Mouse (Mus musculus) hindbrain, embryonic 14.5 days (tissue): ENCODE data around the gene Rgs3. TPM values are rescaled to one million over a fixed set of nuclear protein-coding genes. Genes with fewer than 3 reads are reported as not detected.

Source experiments
- ATAC-seq: fragments of 200-750 bp; cut with Nextera tagmentation; 2 replicates; pipeline ENCODE4 v1.8.0; 2017; ENCODE audit warnings: moderate number of reproducible peaks, mild to moderate bottlenecking, moderate TSS enrichment, moderate library complexity; ENCODE audit not compliant: low FRiP score
- DNase-seq: peaks from one replicate; pipeline ENCODE4 v3.0.0-alpha.2; 2015; ENCODE audit warnings: low spot score
- H3K27ac ChIP-seq: fragments of 300-500 bp; sonication (generic); 2 replicates; pipeline ENCODE4 v1.5.1; 2014; ENCODE audit warnings: mild to moderate bottlenecking, moderate library complexity
- H3K27me3 ChIP-seq: fragments of 300-500 bp; sonication (generic); 2 replicates; pipeline ENCODE4 v1.6.1; 2014; ENCODE audit warnings: mild to moderate bottlenecking, low read length, mixed read lengths; ENCODE audit not compliant: control insufficient read depth, insufficient read depth
- H3K36me3 ChIP-seq: fragments of 300-500 bp; sonication (generic); replicated peaks from 2 replicates; pipeline ENCODE4 v1.6.1; 2014; ENCODE audit not compliant: control insufficient read depth, insufficient read depth
- H3K4me1 ChIP-seq: fragments of 300-500 bp; sonication (generic); replicated peaks from 2 replicates; pipeline ENCODE4 v1.6.1; 2014; ENCODE audit warnings: antibody characterized with exemption, low read length, mixed read lengths; ENCODE audit not compliant: control insufficient read depth, insufficient read depth
- H3K4me2 ChIP-seq: fragments of 300-500 bp; sonication (generic); replicated peaks from 2 replicates; pipeline ENCODE4 v1.6.1; 2014; ENCODE audit warnings: mild to moderate bottlenecking, moderate library complexity
- H3K4me3 ChIP-seq: fragments of 300-500 bp; sonication (generic); replicated peaks from 2 replicates; pipeline ENCODE4 v1.5.1; 2014; ENCODE audit warnings: mild to moderate bottlenecking, low read length
- H3K9ac ChIP-seq: fragments of 300-500 bp; sonication (generic); 2 replicates; pipeline ENCODE4 v1.6.1; 2014
- H3K9me3 ChIP-seq: fragments of 300-500 bp; sonication (generic); 2 replicates; pipeline ENCODE4 v1.6.1; 2016; ENCODE audit warnings: low read length; ENCODE audit not compliant: control insufficient read depth
- WGBS: fragments of 180-500 bp; shearing (Covaris S2); extraction: QIAGEN DNeasy Blood & Tissue Kit; methylation state at CpG from one replicate; pipeline ENCODE4 v1.1.7; 2014; 5-methylcytosine and 5-hydroxymethylcytosine counted together
- polyA plus RNA-seq: library from polyadenylated mRNA; unstranded; fragments of >200 nt; fragmentation: Nextera tagmentation; extraction: Ambion mirVana; gene quantifications from 2 replicates; pipeline ENCODE4 v1.2.1, GENCODE M21; 2014

The Rgs3 gene
- 35.2 and 42.9 TPM in 2 replicates for polyA plus RNA-seq

DNA sequence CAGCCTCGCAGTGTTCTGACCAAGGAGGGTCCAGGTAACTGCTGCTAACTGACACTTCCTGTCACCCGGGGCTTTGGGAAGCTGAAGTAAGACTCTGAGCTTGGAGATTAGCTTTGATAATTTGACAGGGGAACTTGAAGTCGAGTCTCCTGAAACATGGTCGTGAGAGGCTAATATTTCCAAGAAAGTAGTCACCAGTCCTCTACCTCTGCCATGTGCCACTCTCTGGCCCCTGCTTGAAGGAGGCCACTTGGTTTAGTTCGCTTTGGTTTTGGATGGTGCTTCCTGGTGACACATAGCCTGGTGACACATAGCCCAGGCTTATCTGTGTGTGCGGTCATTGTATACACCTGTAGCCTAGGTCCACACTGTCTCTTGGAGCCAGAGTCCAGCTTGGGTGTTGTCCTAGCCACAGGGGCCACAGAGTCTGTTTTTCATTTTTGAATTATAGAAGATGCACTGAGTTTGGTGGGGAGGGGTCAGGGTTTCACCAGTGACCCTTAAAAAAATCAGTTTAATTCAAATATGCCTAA is at the start of gene Rgs3:
Gene Rgs3, plus strand, starts transcription at position 51 of the 533 bp plus-strand sequence.
- H3K9ac ChIP-seq, result no peak within 1 kb of the TSS
- WGBS, result 73% methylated on average over 6 of the region's 6 CpGs

DNA sequence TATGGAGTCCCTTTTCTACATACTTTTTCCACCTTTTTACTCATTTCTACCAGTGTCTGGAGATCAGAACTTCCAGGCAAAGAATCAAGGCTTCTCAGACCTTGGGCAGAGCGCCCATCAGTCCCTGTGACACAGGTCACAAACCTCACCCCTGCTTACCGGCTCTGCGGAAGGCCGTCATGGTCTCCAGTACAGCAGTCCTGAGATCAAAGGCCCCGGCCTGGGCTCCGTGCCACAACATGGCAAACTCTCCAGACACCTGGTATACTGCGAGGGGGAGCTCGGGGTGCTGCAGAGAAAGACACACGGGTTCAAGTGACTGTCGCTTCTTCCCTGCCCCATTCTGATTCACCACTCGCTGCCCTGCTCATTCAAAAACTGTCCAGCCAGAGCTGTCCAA is 49.7 kb upstream of the Rgs3 start:
- H3K9ac ChIP-seq, result no peak overlapping the region
- DNase-seq (no peak), ATAC-seq (no peak)
- no peaks in the 10 kb centered on the region for H3K4me1 ChIP-seq
- H3K36me3 ChIP-seq, result peaks cover 66% of the 10 kb centered on the region
- no peak overlapping the region for H3K4me3 ChIP-seq
- H3K27me3 ChIP-seq, result no peaks in the 10 kb centered on the region
- H3K9me3 ChIP-seq, result no peaks in the 10 kb centered on the region
- no peak overlapping the region for H3K27ac ChIP-seq
- 97% methylated on average over 11 of the region's 11 CpGs for WGBS
- H3K4me2 ChIP-seq, result no peak overlapping the region

More for the DNA sequence above, at the start of gene Rgs3:
- H3K36me3 ChIP-seq, result no peaks in the 10 kb centered on the region
- no peak within 1 kb of the TSS for H3K4me2 ChIP-seq
- DNase-seq (no peak), ATAC-seq (no peak)
- H3K27me3 ChIP-seq, result no peaks in the 10 kb centered on the region
- H3K27ac ChIP-seq, result no peak within 1 kb of the TSS
- no peaks in the 10 kb centered on the region for H3K4me1 ChIP-seq
- no peaks in the 10 kb centered on the region for H3K9me3 ChIP-seq
- no peak within 1 kb of the TSS for H3K4me3 ChIP-seq

DNA sequence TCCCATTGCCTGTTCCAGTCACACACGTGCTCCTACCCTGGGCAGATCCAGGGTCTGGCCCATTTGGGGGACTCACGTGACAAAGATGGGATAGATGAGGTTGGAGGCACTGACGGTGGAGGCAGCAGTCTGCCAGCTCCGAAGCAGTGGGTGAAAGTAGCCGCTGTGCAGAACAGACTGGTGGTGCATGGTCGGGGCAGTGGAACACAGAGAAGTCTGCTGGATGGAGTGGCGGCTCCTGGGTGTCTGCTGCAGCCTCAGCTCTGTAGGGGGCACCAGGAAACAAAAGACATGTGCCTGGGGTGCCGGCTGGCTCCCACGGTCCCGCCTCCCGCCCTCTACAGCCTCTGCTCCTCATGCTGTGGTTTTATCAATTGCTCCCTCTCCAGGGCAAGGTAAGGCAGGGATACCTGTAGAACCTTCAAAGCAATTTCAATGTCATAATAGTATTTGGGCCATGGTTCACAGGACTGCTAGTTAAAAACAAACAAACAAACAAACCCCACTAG is 45.6 kb upstream of the Rgs3 start:
- Histone ChIP-seq H3K9me3 (no peaks in the 10 kb centered on the region), H3K9ac (no peak overlapping the region), H3K4me2 (no peak overlapping the region), H3K27me3 (no peaks in the 10 kb centered on the region), H3K36me3 (peaks cover 50% of the 10 kb centered on the region), H3K4me3 (no peak overlapping the region), H3K4me1 (peaks cover 9% of the 10 kb centered on the region), H3K27ac (no peak overlapping the region)
- 40% methylated on average over 11 of the region's 11 CpGs for WGBS
- DNase-seq, result no peak
- ATAC-seq, result no peak

DNA sequence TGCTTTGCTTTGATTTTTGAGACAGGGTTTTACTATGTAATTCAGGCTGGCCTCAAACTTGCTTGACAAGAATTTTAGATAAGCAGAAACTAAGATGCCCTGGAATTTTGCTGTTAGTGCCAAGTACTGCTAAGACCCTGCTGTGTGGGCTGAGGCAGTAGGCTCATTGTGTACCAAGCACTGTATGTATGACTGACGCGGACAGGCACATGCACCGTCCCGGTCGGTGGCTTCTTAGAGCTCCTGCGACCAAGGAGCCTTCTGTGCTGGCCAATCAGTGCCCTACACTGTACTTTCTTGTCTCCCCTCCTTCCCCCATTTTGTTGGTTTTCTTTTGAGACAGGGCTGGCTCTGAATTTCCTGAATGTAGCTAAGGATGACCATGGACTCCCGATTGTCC is 44.7 kb upstream of the Rgs3 start:
- 84% methylated on average over 7 of the region's 7 CpGs for WGBS
- no peak overlapping the region for H3K27ac ChIP-seq
- peaks cover 40% of the 10 kb centered on the region for H3K36me3 ChIP-seq
- H3K4me1 ChIP-seq, result peaks cover 12% of the 10 kb centered on the region
- no peaks in the 10 kb centered on the region for H3K27me3 ChIP-seq
- ATAC-seq, result no peak
- H3K9ac ChIP-seq, result no peak overlapping the region
- DNase-seq, result no peak
- H3K9me3 ChIP-seq, result no peaks in the 10 kb centered on the region
- no peak overlapping the region for H3K4me3 ChIP-seq
- H3K4me2 ChIP-seq, result no peak overlapping the region

DNA sequence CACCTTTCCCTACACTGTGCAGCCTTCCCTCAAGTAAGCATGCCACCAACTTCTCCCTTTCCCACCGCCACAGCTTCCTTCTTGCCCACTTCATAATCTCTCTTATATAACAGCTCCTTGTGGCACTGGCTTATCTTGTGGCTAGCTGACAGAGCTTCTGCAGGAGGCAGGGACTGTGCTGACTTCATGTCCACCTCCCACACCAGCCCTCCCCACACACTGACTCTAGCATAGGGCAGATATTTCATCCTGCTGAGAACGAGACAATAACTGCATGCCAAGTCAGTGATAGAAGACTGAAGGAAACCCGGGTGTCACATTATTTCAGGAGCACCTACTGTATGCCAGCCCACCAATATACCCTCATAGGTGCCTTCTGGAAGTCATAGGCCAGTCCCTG is 44.2 kb upstream of the Rgs3 start:
- DNase-seq (no peak), ATAC-seq (no peak)
- 86% methylated on average over 3 of the region's 3 CpGs for WGBS
- Histone ChIP-seq H3K27ac (no peak overlapping the region), H3K27me3 (no peaks in the 10 kb centered on the region), H3K4me2 (no peak overlapping the region), H3K9ac (no peak overlapping the region), H3K9me3 (no peaks in the 10 kb centered on the region), H3K4me3 (no peak overlapping the region), H3K36me3 (peaks cover 35% of the 10 kb centered on the region), H3K4me1 (peaks cover 15% of the 10 kb centered on the region)

DNA sequence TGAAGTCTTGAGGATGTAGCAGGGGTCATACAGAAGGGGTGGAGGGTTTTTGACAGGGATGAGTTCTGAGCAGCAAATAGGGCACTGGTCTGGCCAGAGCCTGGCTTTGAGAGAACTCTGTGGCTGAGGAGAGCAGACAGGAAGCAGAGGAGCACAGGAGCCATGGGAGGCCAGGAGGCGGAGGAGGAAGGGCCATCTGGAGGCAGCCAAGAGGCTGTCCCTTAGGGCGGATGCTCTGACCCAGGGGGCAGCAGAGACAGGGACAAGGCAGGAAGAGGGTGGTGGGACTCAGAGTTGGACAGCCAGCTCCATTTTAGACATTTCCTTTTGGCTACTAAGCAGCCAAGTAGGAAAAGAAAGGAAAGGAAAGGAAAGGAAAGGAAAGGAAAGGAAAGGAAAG is 43.6 kb upstream of the Rgs3 start:
- Histone ChIP-seq H3K9me3 (no peaks in the 10 kb centered on the region), H3K4me1 (peaks cover 18% of the 10 kb centered on the region), H3K4me3 (no peak overlapping the region), H3K4me2 (no peak overlapping the region), H3K27ac (no peak overlapping the region), H3K9ac (no peak overlapping the region), H3K36me3 (peaks cover 29% of the 10 kb centered on the region), H3K27me3 (no peaks in the 10 kb centered on the region)
- ATAC-seq (no peak), DNase-seq (no peak)
- WGBS, result 42% methylated on average over 2 of the region's 2 CpGs

DNA sequence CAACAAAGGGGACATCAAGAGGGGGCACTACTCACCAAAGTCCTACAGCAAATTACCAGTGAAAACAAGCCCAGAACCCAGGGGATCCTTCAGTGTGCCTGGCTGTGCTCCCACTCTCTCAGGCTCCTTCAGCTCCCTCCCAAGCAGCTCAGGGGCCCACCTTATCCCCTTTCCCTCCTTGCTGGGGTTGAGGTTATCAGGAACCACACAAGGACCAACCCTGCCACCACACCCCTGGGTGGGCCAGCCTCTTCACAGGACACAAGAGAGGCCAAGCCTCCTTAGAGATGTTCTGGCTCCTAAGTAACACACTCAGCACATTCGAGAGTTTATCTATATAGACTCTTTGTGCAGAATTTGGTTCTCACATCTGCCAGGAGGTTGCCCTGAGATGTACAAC is 43.1 kb upstream of the Rgs3 start:
- 90% methylated on average over 1 of the region's 1 CpGs for WGBS
- DNase-seq (no peak), ATAC-seq (no peak)
- Histone ChIP-seq H3K9ac (no peak overlapping the region), H3K4me1 (peaks cover 18% of the 10 kb centered on the region), H3K36me3 (peaks cover 24% of the 10 kb centered on the region), H3K4me2 (no peak overlapping the region), H3K4me3 (no peak overlapping the region), H3K9me3 (no peaks in the 10 kb centered on the region), H3K27me3 (no peaks in the 10 kb centered on the region), H3K27ac (no peak overlapping the region)

DNA sequence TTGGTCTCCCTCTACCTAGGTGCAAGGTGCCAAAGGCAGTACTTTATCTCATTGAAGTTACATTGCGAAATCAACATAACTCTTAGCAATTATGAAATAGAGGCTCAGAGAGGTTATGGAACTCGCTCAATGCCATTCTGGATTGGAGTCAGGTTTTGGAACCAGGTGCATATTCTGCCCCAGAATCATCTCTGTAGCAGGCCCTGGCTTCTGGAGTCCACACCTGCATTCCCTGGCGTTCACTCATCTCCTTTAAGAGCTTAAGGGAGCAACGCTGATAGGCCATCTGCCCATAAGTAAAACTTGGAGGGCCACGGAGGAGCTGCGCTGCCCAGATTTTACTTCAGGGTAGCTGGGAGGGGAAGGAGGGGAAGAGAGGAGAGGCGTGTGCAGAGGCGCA is 42.6 kb upstream of the Rgs3 start:
- H3K9ac ChIP-seq, result no peak overlapping the region
- peaks cover 18% of the 10 kb centered on the region for H3K4me1 ChIP-seq
- H3K4me2 ChIP-seq, result no peak overlapping the region
- H3K36me3 ChIP-seq, result peaks cover 20% of the 10 kb centered on the region
- H3K9me3 ChIP-seq, result no peaks in the 10 kb centered on the region
- no peak overlapping the region for H3K27ac ChIP-seq
- ATAC-seq (no peak), DNase-seq (no peak)
- 92% methylated on average over 8 of the region's 8 CpGs for WGBS
- H3K4me3 ChIP-seq, result no peak overlapping the region
- no peaks in the 10 kb centered on the region for H3K27me3 ChIP-seq

DNA sequence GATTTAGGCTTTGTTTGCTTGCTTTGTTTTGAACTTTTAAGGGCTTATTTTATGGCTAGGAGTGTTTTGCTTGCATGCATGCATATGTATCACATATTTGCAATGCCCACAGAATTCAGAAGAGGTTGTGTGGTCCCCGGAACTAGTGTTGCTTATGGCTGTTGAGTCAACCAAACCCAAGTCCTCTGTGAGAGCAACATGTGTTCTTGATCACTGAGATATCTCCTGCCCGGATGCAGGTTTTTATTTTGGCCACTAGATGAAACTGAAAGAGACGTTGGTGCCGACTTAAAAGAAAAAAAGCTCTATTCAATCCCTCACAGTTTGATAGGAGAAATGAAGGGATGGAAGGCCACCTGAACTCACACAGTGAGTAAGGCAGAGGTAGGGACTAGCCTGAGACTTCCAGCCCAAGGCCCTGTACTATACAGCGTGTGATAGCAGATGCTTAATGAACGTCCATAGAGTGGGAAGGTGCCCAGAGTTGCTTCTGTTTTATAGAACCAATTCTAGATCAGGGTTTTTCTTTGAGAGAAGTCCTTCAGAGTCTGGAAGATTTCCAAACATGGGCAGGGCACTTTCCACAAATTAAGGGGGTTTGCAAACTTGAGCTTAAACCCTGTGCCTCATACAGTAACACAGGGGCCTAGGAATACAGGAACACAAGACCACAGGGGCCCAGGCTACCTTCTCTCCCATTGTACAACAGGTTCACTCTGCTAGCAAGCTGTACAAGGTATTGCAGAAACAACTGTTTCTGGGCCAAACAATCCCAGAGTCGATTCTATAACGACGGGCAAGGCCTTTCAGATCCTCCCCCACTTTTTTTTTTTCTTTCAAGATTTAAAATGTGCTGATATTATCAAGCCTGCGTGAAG is 41.9 kb upstream of the Rgs3 start:
- no peak for ATAC-seq
- Histone ChIP-seq H3K36me3 (peaks cover 16% of the 10 kb centered on the region), H3K4me1 (peaks cover 18% of the 10 kb centered on the region), H3K9ac (no peak overlapping the region), H3K27me3 (no peaks in the 10 kb centered on the region), H3K4me2 (peak overlapping the region; percentile 58; the same call in 1 of the 2 replicates), H3K9me3 (no peaks in the 10 kb centered on the region), H3K4me3 (no peak overlapping the region), H3K27ac (no peak overlapping the region)
- 88% methylated on average over 10 of the region's 10 CpGs for WGBS
- DNase-seq, result no peak
